9 mouse cellular contexts compared by ENCODE assay signal in genomic region chr10:3573905-3574500, GRCm38 (mm10). TPM values are rescaled to one million over a fixed set of nuclear protein-coding genes. Genes with fewer than 3 reads are reported as not detected.
DNase-seq lines count a peak whose midpoint lies in the region; ATAC-seq lines count a peak whose summit lies in the region.
"Had no signal": no experiment of that assay in that cellular context is flagged by ENCODE, and none has a peak within 500 bp of the region (broad histone marks: within the 10 kb centered on the region; RNA-seq: fewer than 3 reads in every experiment).

No protein-coding gene starts in this region.

- ATAC-seq in neural tube, embryonic 15.5 days (ENCODE audit: low FRiP score), result no peak
- ATAC-seq in hematopoietic stem cell, adult 5-6 weeks (replicated peaks in 1 of 2; ENCODE audit: insufficient read depth in 1 of 2, low FRiP score in 2 of 2, low TSS enrichment in 1 of 2, low read depth in 1 of 2, poor library complexity in 2 of 2, severe bottlenecking in 2 of 2), result peak; percentile 65 to 66; a peak in 2 of 4 replicates
- ATAC-seq in CD4-positive, CD25-positive, alpha-beta regulatory T cell, adult 4 months, result no peak

- no peaks in the 10 kb centered on the region for H3K36me3 ChIP-seq in neural tube, embryonic 15.5 days
- H3K36me3 ChIP-seq: embryonic facial prominence, embryonic 12.5 days; liver, embryonic 13.5 days had no signal

- peak; percentile 34 for DNase-seq in neural tube, embryonic 10.5 days (ENCODE audit: extremely low spot score, low spot score)
- peak; percentile 54 for DNase-seq in brain, adult 2 months (ENCODE audit: low read depth, low spot score)
- peak; percentile 40 for DNase-seq in lung, postnatal 25 days (ENCODE audit: low spot score)
- no peak for DNase-seq in cerebellum, postnatal 36 days
- DNase-seq: liver, embryonic 13.5 days had no signal

- no peak overlapping the region for H3K4me2 ChIP-seq in neural tube, embryonic 15.5 days
- H3K4me2 ChIP-seq: embryonic facial prominence, embryonic 12.5 days; liver, embryonic 13.5 days had no signal

- no peak overlapping the region for H3K4me3 ChIP-seq in neural tube, embryonic 15.5 days (replicated peaks)
- H3K4me3 ChIP-seq: embryonic facial prominence, embryonic 12.5 days; liver, embryonic 13.5 days had no signal

- no peaks in the 10 kb centered on the region for H3K27me3 ChIP-seq in neural tube, embryonic 15.5 days (replicated peaks)
- H3K27me3 ChIP-seq: embryonic facial prominence, embryonic 12.5 days; liver, embryonic 13.5 days had no signal

- no peak overlapping the region for H3K27ac ChIP-seq in neural tube, embryonic 15.5 days (replicated peaks)
- H3K27ac ChIP-seq: embryonic facial prominence, embryonic 12.5 days; liver, embryonic 13.5 days had no signal

- WGBS in neural tube, embryonic 15.5 days, result 73% methylated on average over 4 of the region's 4 CpGs

- no peaks in the 10 kb centered on the region for H3K9me3 ChIP-seq in neural tube, embryonic 15.5 days (replicated peaks)
- H3K9me3 ChIP-seq: embryonic facial prominence, embryonic 12.5 days; liver, embryonic 13.5 days had no signal

- H3K9ac ChIP-seq in neural tube, embryonic 15.5 days (replicated peaks), result no peak overlapping the region
- H3K9ac ChIP-seq: embryonic facial prominence, embryonic 12.5 days; liver, embryonic 13.5 days had no signal

- no peaks in the 10 kb centered on the region for H3K4me1 ChIP-seq in neural tube, embryonic 15.5 days
- H3K4me1 ChIP-seq: embryonic facial prominence, embryonic 12.5 days; liver, embryonic 13.5 days had no signal

RNA-seq across cellular contexts. Expression of gene Iyd, which starts 34.0 kb away (rescaled TPM):
- polyA plus RNA-seq in neural tube, embryonic 15.5 days (2015; fragmentation: Nextera tagmentation; extraction: Ambion mirVana), result 0.37 and 0.45 TPM in 2 replicates
- total RNA-seq in hematopoietic stem cell, adult 5-6 weeks (2017), result not detected in 2 replicates
- polyA plus RNA-seq in CD4-positive, CD25-positive, alpha-beta regulatory T cell, adult 4 months (2017; shearing (Covaris generic)), result not detected

Comparison
In these comparisons a context has a peak if more than half of its experiments do, and no peak if none do; other contexts are left out.
1. DNase-seq: peak in neural tube, embryonic 10.5 days (single experiment), brain, adult 2 months (single experiment) and lung, postnatal 25 days (single experiment); none in cerebellum, postnatal 36 days (0 of 2).
2. ATAC-seq: peak in hematopoietic stem cell, adult 5-6 weeks (2 of 2); none in neural tube, embryonic 15.5 days (single experiment) and CD4-positive, CD25-positive, alpha-beta regulatory T cell, adult 4 months (single experiment).